Mouse (Mus musculus) Muller cell, postnatal 12 days (primary cell): ENCODE results near the gene Hrh1.

Experiments used
- DNase-seq: peaks from one replicate; pipeline ENCODE4 v3.0.0-alpha.2; 2015; ENCODE audit errors: inconsistent ontology term

Gene Hrh1

GRCm38 (mm10) chr6:114406634-114407033 lies 8.9 kb downstream of the Hrh1 start:
- no peak for DNase-seq

- DNase-seq, result peak; percentile 56
Observed at GRCm38 (mm10) chr6:114407049-114407448, 9.3 kb downstream of the Hrh1 start.

GRCm38 (mm10) chr6:114408278-114408677 lies 10.5 kb downstream of the Hrh1 start:
- DNase-seq, result no peak

- no peak for DNase-seq
Observed at GRCm38 (mm10) chr6:114411913-114412312, 14.2 kb downstream of the Hrh1 start.

GRCm38 (mm10) chr6:114414510-114414909 lies 16.8 kb downstream of the Hrh1 start:
- peak; percentile 60 for DNase-seq

GRCm38 (mm10) chr6:114418037-114418436 lies 20.3 kb downstream of the Hrh1 start:
- DNase-seq, result no peak

- no peak for DNase-seq
Observed at GRCm38 (mm10) chr6:114421061-114421460, 23.3 kb downstream of the Hrh1 start.

GRCm38 (mm10) chr6:114423051-114423676 lies 25.4 kb downstream of the Hrh1 start:
- no peak for DNase-seq

GRCm38 (mm10) chr6:114425343-114425742 lies 27.6 kb downstream of the Hrh1 start:
- DNase-seq, result no peak

- peak; percentile 44 for DNase-seq
Observed at GRCm38 (mm10) chr6:114427641-114428040, 29.9 kb downstream of the Hrh1 start.

- no peak for DNase-seq
Observed at GRCm38 (mm10) chr6:114428831-114429230, 31.1 kb downstream of the Hrh1 start.

- DNase-seq, result no peak
Observed at GRCm38 (mm10) chr6:114432591-114432990, 34.9 kb downstream of the Hrh1 start.

- no peak for DNase-seq
Observed at GRCm38 (mm10) chr6:114434524-114434923, 36.8 kb downstream of the Hrh1 start.

- no peak for DNase-seq
Observed at GRCm38 (mm10) chr6:114440302-114440701, 42.6 kb downstream of the Hrh1 start.

GRCm38 (mm10) chr6:114440788-114441453 lies 43.2 kb downstream of the Hrh1 start:
- no peak for DNase-seq

- DNase-seq, result no peak
Observed at GRCm38 (mm10) chr6:114444247-114444844, 46.6 kb downstream of the Hrh1 start.

GRCm38 (mm10) chr6:114444976-114445375 lies 47.2 kb downstream of the Hrh1 start:
- DNase-seq, result no peak

- peak; percentile 95 for DNase-seq
Observed at GRCm38 (mm10) chr6:114448888-114449287, 51.2 kb downstream of the Hrh1 start.

- no peak for DNase-seq
Observed at GRCm38 (mm10) chr6:114455267-114455666, 57.5 kb downstream of the Hrh1 start.

GRCm38 (mm10) chr6:114456255-114457042 lies 58.7 kb downstream of the Hrh1 start:
- no peak for DNase-seq

GRCm38 (mm10) chr6:114457299-114457698 lies 59.6 kb downstream of the Hrh1 start:
- DNase-seq, result no peak

- peak; percentile 74 for DNase-seq
Observed at GRCm38 (mm10) chr6:114458191-114458590, 60.5 kb downstream of the Hrh1 start.
